Mouse (Mus musculus) kidney, adult 2 months (tissue): ENCODE measurements at regions not wholly inside any gene's neighbourhood (a gene's known extent, or its start where the extent isn't known, plus 50 kb on each side); places are given as distances from the start of the nearest gene placed in this dataset.

ENCODE experiments used
- CTCF ChIP-seq: fragments of 200-500 bp; conservative IDR thresholded peaks from 2 replicates; pipeline ENCODE4 v1.5.1; 2011; ENCODE audit warnings: low read depth, mild to moderate bottlenecking, control low read depth, low read length, moderate library complexity, mixed read lengths; ENCODE audit not compliant: insufficient read depth, insufficient read length
- POLR2A ChIP-seq: fragments of 200-500 bp; IDR thresholded peaks from one replicate; pipeline ENCODE4 v1.6.1; 2011; ENCODE audit warnings: low read depth, low read length, control low read depth

GRCm38 (mm10) chr1:124950849-124951248 is 484.7 kb downstream of the Actr3 start:
- no peak for TF ChIP-seq CTCF
- TF ChIP-seq POLR2A: no peak
